Mouse (Mus musculus) 3134 (cell line): Measurements from ENCODE around the gene Cldn34c3.
"Not testable (repeated sequence)": the region's sequence is repeated elsewhere in the genome, so short reads cannot be mapped to it uniquely, and the experiment has no call there.

Source experiments
- DNase-seq: peaks from one replicate; pipeline ENCODE4 v3.0.0-alpha.2; 2011; ENCODE audit warnings: low spot score; ENCODE audit not compliant: insufficient read length; ENCODE audit errors: extremely low read depth

Cldn34c3 gene

GRCm38 (mm10) chrX:123793365-123793764 lies at the start of gene Cldn34c3:
Gene Cldn34c3 (plus strand): TSS chrX:123793665.
- DNase-seq: not testable (repeated sequence)
